Mouse (Mus musculus) adipocyte (in vitro differentiated cells): ENCODE measurements at regions not wholly inside any gene's neighbourhood (a gene's known extent, or its start where the extent isn't known, plus 50 kb on each side); places are given as distances from the start of the nearest gene placed in this dataset.

ENCODE experiments used
- DNase-seq: peaks from one replicate; pipeline ENCODE4 v3.0.0-alpha.2; 2016; ENCODE audit warnings: low spot score

DNA sequence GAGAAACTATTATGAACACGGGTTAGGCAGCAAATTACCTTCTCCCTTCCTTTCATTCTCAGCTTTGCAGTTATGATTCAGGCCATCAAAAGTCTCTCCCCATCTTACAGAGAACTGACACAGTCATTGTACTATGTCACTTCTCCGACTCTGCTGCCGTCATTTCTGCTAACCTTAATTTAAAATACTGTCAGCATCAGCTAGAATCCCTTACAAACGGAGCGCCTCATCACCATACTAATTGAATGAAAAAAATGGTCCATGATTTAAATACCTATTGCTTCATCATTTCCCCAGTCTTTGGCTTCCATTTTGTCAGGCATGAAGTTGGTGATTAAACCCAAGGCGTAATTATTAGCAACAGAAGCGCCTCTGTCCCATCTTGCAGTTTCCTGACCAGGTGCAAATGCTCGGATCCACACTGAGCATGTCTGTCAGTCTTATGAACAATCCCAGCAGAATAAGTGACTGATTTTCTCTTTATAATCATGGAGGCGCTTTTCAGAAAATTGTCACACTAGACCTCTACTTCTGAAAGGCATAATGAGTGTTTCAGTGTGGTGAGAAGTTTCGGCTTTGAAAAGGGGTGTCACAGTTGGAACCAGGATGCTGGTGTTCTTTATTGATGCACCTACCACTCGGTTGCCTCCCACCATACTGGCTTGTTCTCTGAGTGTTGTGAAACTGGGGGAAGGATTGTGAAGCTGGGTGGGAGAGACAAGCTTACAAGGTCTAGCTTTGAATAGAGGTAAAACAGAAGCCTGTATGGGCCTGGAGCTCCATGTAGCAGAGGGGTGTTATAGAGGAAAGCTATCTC is 52.4 kb upstream of the Npy start:
- no peak for DNase-seq
